Mouse (Mus musculus) lung, adult 2 months (tissue): ENCODE measurements around the gene Limk2.

ENCODE experiments used
- CTCF ChIP-seq: fragments of 200-500 bp; IDR thresholded peaks from 2 replicates; pipeline ENCODE4 v1.5.1; 2011; ENCODE audit warnings: mild to moderate bottlenecking, low read length, control low read depth; ENCODE audit not compliant: insufficient read depth
- POLR2A ChIP-seq: fragments of 200-500 bp; IDR thresholded peaks from 2 replicates; pipeline ENCODE4 v1.6.1; 2011; ENCODE audit warnings: low read depth, mild to moderate bottlenecking, control low read depth, low read length, borderline replicate concordance; ENCODE audit errors: extremely low read depth

DNA sequence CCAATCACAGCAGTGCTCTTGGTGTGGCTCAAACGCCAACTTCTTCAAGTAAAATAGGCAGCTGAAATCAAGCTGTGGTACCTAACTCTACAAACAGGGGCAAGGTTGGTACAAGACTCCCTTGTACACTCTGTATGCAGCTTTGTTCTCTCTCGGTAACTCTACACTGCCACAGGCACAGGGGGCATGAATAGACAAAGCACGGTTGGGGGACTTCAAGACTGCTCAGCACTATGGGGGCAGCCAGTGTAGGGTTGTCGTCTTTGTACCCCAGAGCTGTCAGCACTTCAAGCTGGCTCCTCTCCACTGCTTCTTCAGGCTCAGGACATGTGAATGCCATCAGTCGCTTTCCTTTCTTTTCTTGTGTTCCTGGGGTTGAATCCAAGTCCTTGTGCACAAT, 14.5 kb downstream of the Limk2 start:
- TF ChIP-seq CTCF (no peak), POLR2A (no peak)
